Mouse (Mus musculus) heart, postnatal 36 days (tissue): Measurements from ENCODE around the gene Tcf7l2. TPM values are rescaled to one million over a fixed set of nuclear protein-coding genes. Genes with fewer than 3 reads are reported as not detected.

Experiments
- DNase-seq, 2 experiments: peaks; one replicate each; pipeline ENCODE4 v3.0.0; 2021 to 2022
- intact Hi-C: fragments of 180-260 bp; cut with DNase I; formaldehyde crosslinking; loops from one replicate; pipeline ENCODE4 v1.15.1; 2025
- total RNA-seq, 2 experiments: library from RNA; stranded (reverse); gene quantifications; 2 replicates each; pipeline ENCODE4 v1.2.3; 2021

Tcf7l2 gene
- total RNA-seq, 2 experiments from 2014 or later, result 11.9 to 17.9 TPM

DNA sequence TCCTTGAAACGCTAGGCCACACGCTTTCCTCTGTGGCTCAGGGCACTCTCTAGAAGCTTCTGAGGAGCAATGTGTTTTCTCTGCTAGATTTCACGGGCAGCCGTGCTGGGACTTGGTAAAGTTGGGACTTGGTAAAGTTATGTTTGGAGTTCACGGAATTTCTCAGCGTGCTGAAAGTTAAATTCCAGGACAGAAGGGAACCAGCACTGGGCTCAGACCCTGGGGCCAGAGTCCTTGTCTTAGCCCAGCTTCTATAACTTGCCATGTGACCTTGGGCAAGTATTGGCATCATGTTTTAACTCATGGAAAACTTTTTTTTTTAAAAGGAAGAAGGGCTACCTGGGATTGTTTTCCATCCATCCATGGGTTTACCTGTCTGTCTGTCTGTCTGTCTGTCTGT is 104.6 kb downstream of the Tcf7l2 start:
- no peak for DNase-seq
- intact Hi-C loops, result no loop called here

DNA sequence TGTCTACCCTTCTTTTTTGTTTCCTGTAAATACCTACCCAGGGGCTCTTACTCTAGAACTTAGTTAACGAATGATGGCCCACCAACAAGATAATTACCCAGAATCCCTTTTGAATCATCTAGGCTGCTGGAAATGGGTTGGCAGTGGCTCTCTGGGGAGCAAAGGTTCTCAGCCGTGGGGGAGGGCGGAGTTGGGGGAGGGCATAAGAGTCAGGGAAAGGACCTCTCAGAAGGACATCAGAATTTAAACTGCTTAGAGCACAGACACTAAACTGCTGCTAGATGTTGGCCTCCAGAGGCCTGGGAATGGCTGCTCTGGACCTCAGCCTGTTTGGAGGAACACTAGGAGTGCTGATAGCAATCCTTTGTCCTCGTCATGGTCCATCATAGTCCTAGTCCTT is 105.4 kb downstream of the Tcf7l2 start:
- intact Hi-C loops, result no loop called here
- DNase-seq, result no peak

- intact Hi-C loops, result no loop called here
- DNase-seq, result peak; percentile 29 to 42
Observed at GRCm38 (mm10) chr19:55850402-55851078, 108.9 kb downstream of the Tcf7l2 start.

GRCm38 (mm10) chr19:55851498-55852324 is 110.1 kb downstream of the Tcf7l2 start:
- DNase-seq, result no peak
- intact Hi-C loops, result no loop called here

GRCm38 (mm10) chr19:55854389-55854788 is 112.8 kb downstream of the Tcf7l2 start:
- DNase-seq, result no peak
- intact Hi-C loops, result no loop called here

DNA sequence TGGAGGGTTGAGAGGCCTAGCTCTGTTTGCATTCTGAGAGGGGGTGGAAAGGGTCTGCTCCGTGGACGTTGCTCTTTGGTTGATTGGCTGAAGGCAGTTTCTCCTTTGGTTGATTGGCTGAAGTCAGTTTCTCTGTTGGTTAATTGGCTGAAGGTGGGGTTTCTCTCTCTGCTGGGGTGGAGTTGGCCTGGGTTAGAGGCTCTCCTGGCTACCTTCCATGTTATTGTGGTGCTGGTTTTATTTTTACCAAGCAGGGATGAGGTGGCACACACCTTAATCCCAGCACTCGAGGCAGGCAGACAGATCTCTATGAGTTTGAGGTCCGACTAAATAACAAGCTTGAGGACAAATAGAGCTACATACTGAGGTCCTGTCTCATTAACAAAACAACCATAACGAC is 114.0 kb downstream of the Tcf7l2 start:
- DNase-seq, result no peak
- intact Hi-C loops, result no loop called here

- intact Hi-C loops, result no loop called here
- DNase-seq, result no peak
Observed at GRCm38 (mm10) chr19:55857328-55857727, 115.7 kb downstream of the Tcf7l2 start.

- DNase-seq, result no peak
- intact Hi-C loops, result no loop called here
Observed at GRCm38 (mm10) chr19:55860009-55860743, 118.6 kb downstream of the Tcf7l2 start.

DNA sequence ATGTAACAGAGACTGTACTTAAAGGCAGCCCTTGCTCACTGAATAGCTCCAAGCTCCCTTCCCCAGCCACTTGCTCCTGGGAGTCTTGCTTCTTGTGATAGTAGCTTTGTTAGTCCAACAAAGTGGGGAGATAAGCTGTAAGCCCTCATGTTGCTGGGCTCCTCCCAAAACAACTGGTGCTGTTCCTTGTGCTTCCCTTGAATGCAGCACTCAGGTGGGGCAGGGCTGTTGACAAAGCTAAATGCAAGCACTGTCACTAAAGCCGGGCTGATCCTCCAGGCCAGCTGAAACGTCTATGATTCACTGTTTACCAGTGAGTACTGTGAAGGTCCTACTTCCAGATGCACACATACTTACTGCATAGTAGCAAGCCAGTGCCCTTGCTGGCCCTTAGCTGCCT is 120.1 kb downstream of the Tcf7l2 start:
- no peak for DNase-seq
- intact Hi-C loops, result no loop called here

DNA sequence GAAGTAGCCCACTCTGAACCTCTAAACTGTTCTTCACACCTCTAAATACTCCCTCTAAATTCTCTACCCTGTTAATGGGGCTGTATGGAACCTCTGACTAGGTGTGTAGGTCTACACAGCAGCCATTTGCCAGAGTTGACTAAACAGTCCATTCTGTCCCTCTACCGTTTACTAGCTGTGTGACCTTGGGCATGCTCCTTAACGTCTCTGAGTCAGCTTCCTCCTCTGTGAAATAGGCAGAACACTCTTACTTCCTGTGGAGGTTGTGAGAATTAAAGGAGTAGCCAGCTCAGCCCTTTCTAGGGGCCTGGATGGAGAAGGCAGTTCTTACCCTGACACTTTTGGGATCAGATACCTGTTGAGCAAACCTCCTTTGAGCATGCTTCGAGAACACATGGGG is 120.9 kb downstream of the Tcf7l2 start:
- intact Hi-C loops, result no loop called here
- DNase-seq, result no peak

- intact Hi-C loops, result no loop called here
Observed at GRCm38 (mm10) chr19:55865049-55865448, 123.4 kb downstream of the Tcf7l2 start.

GRCm38 (mm10) chr19:55865774-55866578 is 124.4 kb downstream of the Tcf7l2 start:
- no peak for DNase-seq
- intact Hi-C loops, result no loop called here

More at GRCm38 (mm10) chr19:55865049-55865448, 123.4 kb downstream of the Tcf7l2 start:
- no peak for DNase-seq

DNA sequence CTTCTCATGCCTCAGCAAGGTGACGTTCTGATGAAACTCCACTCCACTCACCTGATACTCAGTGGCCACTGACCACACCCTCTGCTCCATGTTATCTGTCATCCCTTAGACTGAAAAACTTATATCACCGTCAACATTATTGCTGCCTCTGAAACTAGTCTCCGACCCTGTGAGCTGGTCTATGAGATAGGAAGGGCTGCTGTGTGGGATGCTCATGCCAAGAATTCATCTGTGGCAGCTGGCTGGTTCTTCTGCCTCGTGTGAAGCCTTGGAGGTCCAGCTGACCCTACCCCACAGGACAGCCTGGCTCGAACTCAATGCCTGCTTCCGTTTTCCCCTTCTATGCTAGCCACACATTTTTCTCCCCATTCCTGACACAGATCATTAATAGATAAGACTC is 125.6 kb downstream of the Tcf7l2 start:
- DNase-seq, result no peak
- intact Hi-C loops, result no loop called here

- DNase-seq, result no peak
- intact Hi-C loops, result loop anchor here (2.0 kb wide), 1 partner anchor 79 kb away; no protein-coding TSS in a partner anchor
Observed at GRCm38 (mm10) chr19:55867905-55868304, 126.3 kb downstream of the Tcf7l2 start.

DNA sequence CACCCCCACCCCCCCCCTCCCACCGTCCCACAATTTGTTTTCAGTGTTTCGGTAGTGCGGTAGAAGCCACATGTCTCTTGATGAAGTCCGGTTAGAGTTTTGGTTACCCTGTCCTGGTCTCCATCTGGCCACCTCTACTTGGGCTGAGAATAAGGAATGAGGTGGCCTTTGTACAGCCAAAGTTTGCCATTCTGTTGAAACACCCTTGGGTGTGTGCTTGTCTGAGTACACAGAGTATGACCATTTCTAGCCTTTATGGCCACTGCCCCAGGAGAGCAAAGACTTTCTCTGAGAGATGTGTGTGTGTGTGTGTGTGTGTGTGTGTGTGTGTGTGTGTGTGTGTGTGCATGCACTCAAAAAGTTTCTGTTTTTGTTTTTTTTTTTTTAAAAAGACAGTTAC is 127.0 kb downstream of the Tcf7l2 start:
- intact Hi-C loops, result loop anchor here (2.0 kb wide), 1 partner anchor 80 kb away; no protein-coding TSS in a partner anchor
- no peak for DNase-seq

- intact Hi-C loops, result loop anchor here (10.0 kb wide), 1 partner anchor 536 kb away; no protein-coding TSS in a partner anchor
- no peak for DNase-seq
Observed at GRCm38 (mm10) chr19:55870825-55871224, 129.2 kb downstream of the Tcf7l2 start.

- intact Hi-C loops, result loop anchor here (10.0 kb wide), 1 partner anchor 537 kb away; no protein-coding TSS in a partner anchor
- no peak for DNase-seq
Observed at GRCm38 (mm10) chr19:55871496-55871895, 129.9 kb downstream of the Tcf7l2 start.

DNA sequence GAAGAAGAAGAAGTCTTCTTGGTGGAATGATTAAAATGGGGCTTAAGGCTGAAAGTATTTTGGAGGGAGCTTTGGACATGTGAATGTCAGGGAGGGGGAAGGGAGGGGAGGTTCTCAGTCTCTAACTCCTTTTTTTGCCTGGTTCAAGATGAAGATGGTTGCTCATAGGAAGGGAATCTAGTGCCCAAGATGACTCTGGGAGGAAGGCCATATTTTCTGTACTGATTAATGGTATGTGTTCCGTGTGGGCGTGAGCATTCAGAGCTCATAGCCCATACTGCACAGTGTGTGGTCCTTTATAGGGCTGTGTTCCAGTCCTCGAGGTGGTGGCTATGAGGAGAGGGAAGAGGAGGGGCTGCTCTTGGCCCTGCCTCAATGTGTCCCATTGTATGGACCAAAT is 131.6 kb downstream of the Tcf7l2 start:
- intact Hi-C loops, result loop anchor here (10.0 kb wide), 1 partner anchor 538 kb away; no protein-coding TSS in a partner anchor
- DNase-seq, result no peak

DNA sequence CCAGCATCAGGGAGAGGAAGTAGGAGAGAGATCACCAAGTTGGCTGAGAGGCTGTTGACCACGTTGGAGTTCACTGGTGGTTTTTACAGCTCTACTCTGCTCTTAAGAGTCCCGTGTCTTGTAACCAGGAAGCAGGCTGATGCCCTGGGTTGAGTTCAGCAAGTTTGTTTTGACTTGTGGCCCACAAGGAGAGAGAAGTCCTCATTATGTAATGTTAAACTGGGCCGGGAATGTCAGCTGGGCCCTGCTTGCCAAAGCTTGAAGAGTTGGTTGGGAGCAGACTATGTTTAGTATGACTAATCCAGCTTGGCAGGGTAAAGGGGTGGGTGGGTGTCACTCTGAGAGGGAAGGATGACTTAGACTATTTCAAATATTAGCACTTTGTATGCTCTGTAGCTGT is 134.9 kb downstream of the Tcf7l2 start:
- intact Hi-C loops, result loop anchor here (2.0 to 10.0 kb wide), 4 partner anchors 134 to 542 kb away; no protein-coding TSS in a partner anchor
- peak; percentile 38 to 58 for DNase-seq

- DNase-seq, result peak; percentile 66 to 76
- intact Hi-C loops, result loop anchor here (2.0 to 10.0 kb wide), 4 partner anchors 135 to 543 kb away; no protein-coding TSS in a partner anchor
Observed at GRCm38 (mm10) chr19:55877404-55877915, 135.8 kb downstream of the Tcf7l2 start.
